Mouse (Mus musculus): ENCODE measurements around the gene Poldip3.
"Not testable (repeated sequence)": the region's sequence is repeated elsewhere in the genome, so short reads cannot be mapped to it uniquely, and the experiment has no call there.

The Poldip3 gene

DNA sequence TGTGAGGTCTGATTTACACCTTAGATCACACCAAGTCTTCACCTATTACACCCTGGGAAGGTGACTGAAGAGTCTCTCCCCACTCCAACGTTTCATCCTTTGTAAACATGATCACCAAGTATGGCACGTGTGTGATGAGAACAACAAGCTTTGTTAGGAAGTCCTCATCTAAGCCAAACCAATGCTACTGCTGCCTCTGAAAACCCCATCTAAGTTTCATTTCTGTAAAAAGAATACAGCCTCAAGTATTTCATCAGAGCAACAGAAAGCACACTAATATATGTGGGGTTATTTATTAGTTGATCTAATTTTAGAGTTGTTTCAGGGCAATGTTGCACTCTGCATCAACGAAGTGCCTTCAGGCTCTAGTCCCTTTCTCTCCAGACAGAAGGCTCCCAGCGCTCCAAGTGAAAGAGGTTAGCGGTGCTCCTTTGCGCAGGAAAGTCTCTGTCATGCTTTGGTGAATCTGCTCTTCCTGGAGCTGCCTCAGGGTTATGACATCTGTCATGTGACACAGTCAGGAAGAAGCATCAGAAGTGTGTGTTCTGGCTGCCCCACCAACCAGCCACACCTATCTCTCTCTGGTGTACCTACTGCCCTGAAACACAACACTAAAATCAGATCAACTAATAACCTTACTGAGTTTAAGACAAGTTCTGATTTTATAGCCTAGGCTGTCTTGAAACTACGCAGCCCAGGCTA is 19.5 kb downstream of the Poldip3 start:
- in situ Hi-C loops (cut with MseI, MboI) = no loop called here

DNA sequence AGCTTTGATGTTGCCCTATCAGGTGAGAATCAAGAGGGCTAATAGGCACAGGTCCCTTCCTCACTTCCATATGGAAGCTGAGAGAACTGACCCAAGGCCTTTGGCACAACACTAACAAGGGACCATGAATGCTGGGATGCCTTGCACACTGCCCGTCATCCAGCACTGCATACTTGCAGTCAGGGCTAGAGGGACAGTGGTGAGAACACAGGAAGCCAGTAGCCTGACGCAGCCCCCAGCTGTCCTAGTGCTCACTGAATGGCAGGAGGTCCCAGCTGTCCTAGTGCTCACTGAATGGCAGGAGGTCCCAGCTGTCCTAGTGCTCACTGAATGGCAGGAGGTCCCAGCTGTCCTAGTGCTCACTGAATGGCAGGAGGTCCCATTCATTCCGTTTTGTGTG is 22.1 kb downstream of the Poldip3 start:
- in situ Hi-C loops (cut with MseI, MboI) = not testable (repeated sequence)

DNA sequence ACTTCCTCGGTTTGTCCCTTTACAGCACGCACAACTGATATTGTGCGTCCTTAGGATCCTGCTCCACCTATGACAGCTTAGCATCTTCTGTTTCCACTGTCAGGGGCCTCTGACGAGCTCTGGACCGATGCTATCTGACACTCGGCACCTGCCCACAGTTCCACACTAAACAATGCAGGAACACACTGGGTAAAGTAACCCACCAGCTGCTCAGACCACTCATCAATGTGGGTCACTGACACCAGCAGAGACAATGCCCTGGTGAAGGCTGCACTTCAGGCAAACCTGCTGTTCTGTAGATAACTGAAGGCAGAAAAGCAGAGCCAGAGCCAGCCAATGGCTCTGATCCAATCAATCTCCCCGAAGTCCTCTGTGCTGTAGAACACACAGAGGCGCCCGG is 22.6 kb downstream of the Poldip3 start:
- in situ Hi-C loops (cut with MseI, MboI) = no loop called here

- in situ Hi-C loops (cut with MseI, MboI) = no loop called here
These were observed 24.6 kb downstream of the Poldip3 start for GRCm38 (mm10) chr15:83124625-83125024.

DNA sequence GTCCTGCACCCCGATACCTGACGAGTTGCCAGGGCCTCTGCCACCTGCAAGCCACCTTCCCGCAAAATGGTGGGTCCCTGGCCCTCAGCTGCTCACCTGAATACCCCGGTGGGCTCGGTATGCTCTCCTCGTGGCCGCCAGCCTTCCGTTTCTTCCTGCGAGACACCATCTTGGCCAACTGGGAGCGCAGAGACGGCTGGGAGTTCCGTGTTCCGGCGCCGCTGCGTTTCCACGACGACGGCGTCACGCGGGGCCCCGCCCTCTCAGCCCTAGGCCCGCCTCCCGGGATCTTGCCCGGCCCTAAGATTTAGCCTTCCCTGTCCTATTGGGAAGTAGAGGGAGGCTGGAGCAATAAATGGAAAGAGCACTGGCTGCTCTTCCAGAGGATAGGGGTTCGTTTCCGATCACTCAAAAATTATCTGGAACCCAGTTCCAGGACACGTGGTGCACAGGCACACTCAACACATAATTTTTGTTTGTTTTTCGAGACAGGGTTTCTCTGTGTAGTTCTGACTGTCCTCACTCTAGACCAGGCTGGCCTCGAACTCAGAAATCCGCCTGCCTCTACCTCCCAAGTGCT is 26.5 kb downstream of the Poldip3 start, which contains the start of gene Rrp7a:
TSS of gene Rrp7a (minus strand) at position 236 of the 580 bp plus-strand sequence.
- in situ Hi-C loops (cut with MseI, MboI) = no loop called here

GRCm38 (mm10) chr15:83121709-83122565 is 27.2 kb downstream of the Poldip3 start:
- in situ Hi-C loops (cut with MseI, MboI) = no loop called here

- in situ Hi-C loops (cut with MseI, MboI) = no loop called here
These were observed 30.8 kb downstream of the Poldip3 start for GRCm38 (mm10) chr15:83118360-83118759.

DNA sequence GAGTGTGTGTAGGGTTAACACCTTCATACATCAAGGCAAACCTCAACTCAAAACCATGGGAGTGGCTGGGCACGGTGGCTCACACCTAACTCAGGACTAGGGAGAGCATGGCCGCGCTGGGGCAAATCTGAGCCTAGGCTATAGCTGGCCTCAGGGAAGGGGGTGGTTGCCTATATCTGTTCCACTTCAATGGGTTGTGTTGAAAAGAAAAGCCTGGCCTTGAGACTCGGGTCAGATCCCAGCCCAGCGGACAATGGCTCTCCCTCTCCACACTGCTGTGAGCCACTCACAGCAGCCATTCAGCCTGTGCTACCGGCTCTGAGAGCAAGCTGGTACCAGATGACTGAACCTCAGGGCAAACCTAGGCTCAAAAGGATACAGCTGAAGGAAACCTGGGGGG is 34.1 kb downstream of the Poldip3 start:
- in situ Hi-C loops (cut with MseI, MboI) = no loop called here

- in situ Hi-C loops (cut with MseI, MboI) = no loop called here
These were observed 35.1 kb downstream of the Poldip3 start for GRCm38 (mm10) chr15:83114106-83114505.

- in situ Hi-C loops (cut with MseI, MboI) = no loop called here
These were observed 36.3 kb downstream of the Poldip3 start for GRCm38 (mm10) chr15:83112898-83113297.

- in situ Hi-C loops (cut with MseI, MboI) = no loop called here
These were observed 37.3 kb downstream of the Poldip3 start for GRCm38 (mm10) chr15:83111874-83112273.

- in situ Hi-C loops (cut with MseI, MboI) = no loop called here
These were observed 37.9 kb downstream of the Poldip3 start for GRCm38 (mm10) chr15:83111290-83111689.

DNA sequence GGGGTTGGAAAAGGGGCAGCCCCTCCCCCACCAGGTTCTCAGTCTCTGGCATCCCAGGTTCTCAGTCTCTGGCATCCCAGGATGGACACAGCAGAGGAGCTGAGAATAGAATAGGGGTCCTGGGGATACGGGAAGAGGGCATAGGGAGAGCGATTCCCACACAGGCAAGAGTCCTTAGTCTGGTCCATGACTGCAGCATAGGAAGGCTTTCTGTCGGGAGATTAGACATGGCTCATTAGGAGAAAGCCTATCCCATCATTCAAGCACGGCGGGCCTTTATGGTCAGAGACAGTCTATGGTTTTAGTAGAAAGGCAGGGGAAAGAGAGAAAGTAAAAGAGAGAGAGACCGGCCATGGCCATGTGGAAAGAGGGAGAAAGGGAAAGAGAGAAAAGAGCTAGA is 41.4 kb downstream of the Poldip3 start:
- in situ Hi-C loops (cut with MseI, MboI) = no loop called here

DNA sequence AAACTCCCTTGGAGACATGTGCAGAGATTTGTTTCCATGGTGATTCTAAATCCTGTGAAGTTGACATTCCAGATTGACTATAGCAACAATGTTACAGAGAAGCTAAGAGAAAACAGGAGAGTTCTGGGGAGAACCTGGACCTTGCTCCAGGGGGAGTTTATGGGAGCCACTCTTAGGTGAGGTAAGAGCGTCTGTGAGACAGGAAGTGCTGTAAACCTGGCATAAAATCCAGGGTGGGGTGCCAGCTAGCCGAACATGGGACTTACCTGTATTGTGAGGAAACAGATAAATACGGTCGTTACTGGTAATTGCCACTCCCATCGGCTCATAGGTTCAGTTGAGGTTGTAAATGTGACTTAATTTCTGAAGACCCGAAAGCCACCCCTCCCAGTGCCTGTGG is 42.8 kb downstream of the Poldip3 start:
- in situ Hi-C loops (cut with MseI, MboI) = no loop called here

GRCm38 (mm10) chr15:83103111-83103510 is 46.1 kb downstream of the Poldip3 start:
- in situ Hi-C loops (cut with MseI, MboI) = no loop called here

- in situ Hi-C loops (cut with MseI, MboI) = no loop called here
These were observed 48.9 kb downstream of the Poldip3 start for GRCm38 (mm10) chr15:83100332-83100662.

DNA sequence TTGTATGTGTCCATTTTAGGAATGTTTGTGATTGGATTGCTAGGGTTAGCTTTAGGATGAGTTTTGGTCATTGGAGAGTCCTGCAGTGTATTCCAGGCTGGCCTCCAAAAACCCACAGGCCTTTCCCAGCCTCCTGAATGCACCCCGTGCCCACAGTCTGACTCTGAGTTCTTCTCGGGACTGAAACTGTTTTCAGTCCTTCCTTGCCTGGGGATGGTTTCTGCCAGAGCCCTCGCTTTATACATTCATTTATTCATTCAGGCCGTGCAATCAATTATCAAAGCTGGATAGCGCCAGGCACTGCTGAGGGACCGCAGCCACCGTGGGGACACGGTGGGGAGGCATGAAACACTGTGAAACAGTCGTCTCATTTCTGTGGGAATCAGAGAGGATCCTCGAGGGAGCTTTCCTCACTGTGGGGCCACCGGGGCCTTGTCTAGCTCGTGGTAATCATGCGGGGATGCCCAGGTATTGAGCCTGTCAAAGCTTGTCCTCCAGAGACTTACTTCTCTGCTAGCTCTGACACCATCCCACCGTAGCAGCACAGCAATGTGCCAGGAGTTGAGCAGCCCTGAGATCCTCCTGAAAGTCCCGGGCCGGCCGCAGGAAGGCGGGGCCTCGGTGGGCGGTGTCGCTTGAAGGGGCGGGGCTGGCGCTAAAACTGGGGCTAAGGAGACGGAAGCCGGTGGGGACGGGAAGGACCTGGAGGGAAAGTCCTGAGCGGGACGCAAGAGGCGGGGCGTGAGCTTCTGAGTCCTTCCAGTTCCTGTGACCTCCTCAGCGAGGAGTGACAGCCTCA is 49.5 kb downstream of the Poldip3 start:
- in situ Hi-C loops (cut with MseI, MboI) = no loop called here

DNA sequence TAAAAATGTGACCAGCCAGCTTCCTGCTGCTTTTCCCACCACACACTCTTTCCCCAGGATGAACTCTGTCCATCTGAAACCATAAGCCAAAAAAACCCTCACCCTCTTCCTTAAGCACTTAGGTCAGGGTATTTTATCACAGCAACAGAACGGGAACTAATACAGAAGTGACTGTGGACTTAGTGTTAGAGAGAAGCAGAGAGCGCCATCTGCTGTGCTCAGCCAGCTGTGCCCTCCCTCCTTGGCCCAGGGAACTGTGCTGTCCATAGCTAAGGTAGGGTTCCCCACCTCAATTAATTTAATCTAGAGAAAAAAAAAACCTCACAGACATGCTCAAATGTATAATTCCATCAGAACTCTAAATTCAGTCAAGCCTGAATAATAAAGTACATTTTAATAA is 53.2 kb downstream of the Poldip3 start:
- in situ Hi-C loops (cut with MseI, MboI) = no loop called here

DNA sequence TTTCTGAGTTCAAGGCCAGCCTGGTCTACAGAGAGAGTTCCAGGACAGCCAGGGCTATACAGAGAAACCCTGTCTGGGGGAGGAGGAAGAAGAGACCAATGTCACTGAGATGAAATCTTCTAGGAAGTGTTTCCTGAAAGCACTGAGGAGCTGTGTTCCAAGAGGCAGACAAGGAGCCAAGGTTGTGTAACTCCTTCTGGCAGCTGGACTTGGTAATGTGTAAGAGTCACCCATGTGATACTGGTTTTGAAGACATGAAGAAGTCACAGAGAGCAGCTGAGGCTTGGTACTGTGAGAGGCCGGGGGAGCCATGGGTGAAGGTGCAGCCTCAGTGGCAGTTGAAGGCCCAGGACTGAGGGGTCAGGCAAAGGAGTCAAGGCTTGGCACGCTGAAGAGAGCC is 55.5 kb downstream of the Poldip3 start:
- in situ Hi-C loops (cut with MseI, MboI) = no loop called here

DNA sequence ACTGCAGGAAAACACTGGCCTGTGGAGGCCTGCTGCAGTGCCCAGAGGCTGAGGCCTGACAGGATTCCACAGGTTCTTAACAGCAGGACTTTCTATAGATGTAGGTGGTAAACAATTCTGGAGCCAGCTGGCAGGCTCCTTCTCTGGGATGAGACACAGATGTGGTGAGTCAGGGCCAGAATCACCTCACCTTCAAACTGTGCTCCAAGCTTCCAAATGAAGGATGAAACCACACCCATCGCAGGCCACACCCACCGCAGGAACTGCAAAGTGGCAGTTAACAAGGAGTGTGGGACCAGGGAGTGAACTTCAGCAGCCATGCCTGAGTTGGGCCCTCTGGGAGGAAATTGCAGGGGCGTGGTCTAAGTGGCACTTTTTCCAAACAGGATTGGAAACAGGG is 58.3 kb downstream of the Poldip3 start:
- in situ Hi-C loops (cut with MseI, MboI) = no loop called here

DNA sequence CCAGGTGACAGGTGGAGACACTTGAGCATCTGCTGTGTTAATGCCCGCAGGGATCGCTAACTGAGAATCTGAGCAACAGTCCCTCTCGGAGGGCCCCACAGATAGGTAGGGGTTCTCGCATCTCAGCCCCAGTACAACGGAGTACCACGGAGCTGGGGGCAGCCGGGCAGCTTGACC is 59.9 kb downstream of the Poldip3 start, which contains the start of gene Serhl:
TSS of gene Serhl (plus strand) at position 78 of the 177 bp plus-strand sequence.
- in situ Hi-C loops (cut with MseI, MboI) = no loop called here
